Mouse (Mus musculus) erythroblast, embryonic 14.5 days (primary cell): ENCODE data around the gene Dnah6. TPM values are rescaled to one million over a fixed set of nuclear protein-coding genes. Genes with fewer than 3 reads are reported as not detected.

ENCODE experiments used
- H3K27me3 ChIP-seq: 2 replicates; pipeline ENCODE4 v1.6.1; 2012; ENCODE audit warnings: inconsistent platforms; ENCODE audit not compliant: control insufficient read depth
- H3K36me3 ChIP-seq: 2 replicates; pipeline ENCODE4 v1.6.1; 2012; ENCODE audit warnings: mild to moderate bottlenecking, inconsistent platforms; ENCODE audit not compliant: control insufficient read depth
- H3K4me1 ChIP-seq: 2 replicates; pipeline ENCODE4 v1.6.1; 2012; ENCODE audit warnings: inconsistent platforms; ENCODE audit not compliant: control insufficient read depth
- H3K4me3 ChIP-seq: replicated peaks from 2 replicates; pipeline ENCODE3; 2012; ENCODE audit warnings: moderate library complexity, mild to moderate bottlenecking, inconsistent platforms
- H3K9me3 ChIP-seq: 2 replicates; pipeline ENCODE4 v1.6.1; 2012; ENCODE audit warnings: low read length, inconsistent platforms, mixed read lengths; ENCODE audit not compliant: control insufficient read depth
- GATA1 ChIP-seq: IDR thresholded peaks from 2 replicates; pipeline ENCODE4 v1.6.1; 2012; ENCODE audit warnings: low read length, inconsistent platforms, mixed read lengths
- TAL1 ChIP-seq: IDR thresholded peaks from 3 replicates; pipeline ENCODE4 v1.6.1; 2012; ENCODE audit warnings: low read length, inconsistent platforms, mixed read lengths
- polyA plus RNA-seq: library from polyadenylated mRNA; stranded (reverse); fragments of >175 nt; gene quantifications from 2 replicates; pipeline ENCODE4 v1.2.3, GENCODE M21; 2012

Gene Dnah6
- polyA plus RNA-seq, 1 experiment: under 0.01 TPM

GRCm38 (mm10) chr6:73028853-73029252 is 192.6 kb downstream of the Dnah6 start:
- TF ChIP-seq GATA1: no peak
- TF ChIP-seq TAL1: no peak
- H3K4me3 ChIP-seq: no peak overlapping the region

GRCm38 (mm10) chr6:73027881-73028280 is 193.6 kb downstream of the Dnah6 start:
- Histone ChIP-seq H3K36me3 (no peaks in the 10 kb centered on the region), H3K27me3 (no peaks in the 10 kb centered on the region), H3K4me1 (no peaks in the 10 kb centered on the region), H3K9me3 (0 out of 2 replicates have a peak, but pooled peaks cover 3% of the 10 kb centered on the region), H3K4me3 (no peak overlapping the region)
- TF ChIP-seq TAL1: no peak
- no peak for TF ChIP-seq GATA1

More at GRCm38 (mm10) chr6:73028853-73029252, 192.6 kb downstream of the Dnah6 start:
- H3K36me3 ChIP-seq: no peaks in the 10 kb centered on the region
- H3K4me1 ChIP-seq: no peaks in the 10 kb centered on the region
- H3K27me3 ChIP-seq: no peaks in the 10 kb centered on the region
- 0 out of 2 replicates have a peak, but pooled peaks cover 3% of the 10 kb centered on the region for H3K9me3 ChIP-seq

- H3K4me3 ChIP-seq: no peak overlapping the region
- H3K9me3 ChIP-seq: 0 out of 2 replicates have a peak, but pooled peaks cover 3% of the 10 kb centered on the region
- TF ChIP-seq TAL1: no peak
- TF ChIP-seq GATA1: no peak
- H3K4me1 ChIP-seq: no peaks in the 10 kb centered on the region
- no peaks in the 10 kb centered on the region for H3K36me3 ChIP-seq
- H3K27me3 ChIP-seq: no peaks in the 10 kb centered on the region
Measured at GRCm38 (mm10) chr6:73026898-73027297, 194.6 kb downstream of the Dnah6 start.

GRCm38 (mm10) chr6:73020061-73020460 is 201.4 kb downstream of the Dnah6 start:
- no peak for TF ChIP-seq TAL1
- TF ChIP-seq GATA1: no peak
- no peaks in the 10 kb centered on the region for H3K27me3 ChIP-seq
- H3K4me3 ChIP-seq: no peak overlapping the region
- H3K4me1 ChIP-seq: no peaks in the 10 kb centered on the region
- no peaks in the 10 kb centered on the region for H3K9me3 ChIP-seq
- no peaks in the 10 kb centered on the region for H3K36me3 ChIP-seq

- Histone ChIP-seq H3K4me3 (no peak overlapping the region), H3K9me3 (no peaks in the 10 kb centered on the region), H3K36me3 (no peaks in the 10 kb centered on the region), H3K27me3 (no peaks in the 10 kb centered on the region), H3K4me1 (no peaks in the 10 kb centered on the region)
- TF ChIP-seq TAL1: no peak
Measured at GRCm38 (mm10) chr6:73018725-73019280, 202.6 kb downstream of the Dnah6 start.

- H3K36me3 ChIP-seq: no peaks in the 10 kb centered on the region
- no peaks in the 10 kb centered on the region for H3K27me3 ChIP-seq
- H3K4me1 ChIP-seq: no peaks in the 10 kb centered on the region
- TF ChIP-seq TAL1 (no peak), GATA1 (no peak)
- no peaks in the 10 kb centered on the region for H3K9me3 ChIP-seq
- no peak overlapping the region for H3K4me3 ChIP-seq
Measured at GRCm38 (mm10) chr6:73014317-73015160, 206.9 kb downstream of the Dnah6 start.

- Histone ChIP-seq H3K9me3 (no peaks in the 10 kb centered on the region), H3K4me1 (no peaks in the 10 kb centered on the region), H3K27me3 (no peaks in the 10 kb centered on the region), H3K36me3 (no peaks in the 10 kb centered on the region), H3K4me3 (no peak overlapping the region)
- TF ChIP-seq TAL1: no peak
- no peak for TF ChIP-seq GATA1
Measured at GRCm38 (mm10) chr6:73012931-73013330, 208.5 kb downstream of the Dnah6 start.

- Histone ChIP-seq H3K9me3 (no peaks in the 10 kb centered on the region), H3K27me3 (no peaks in the 10 kb centered on the region), H3K4me3 (no peak overlapping the region), H3K4me1 (no peaks in the 10 kb centered on the region), H3K36me3 (no peaks in the 10 kb centered on the region)
- no peak for TF ChIP-seq GATA1
- no peak for TF ChIP-seq TAL1
Measured at GRCm38 (mm10) chr6:73011827-73012226, 209.6 kb downstream of the Dnah6 start.

GRCm38 (mm10) chr6:73010073-73010472 is 211.4 kb downstream of the Dnah6 start:
- H3K9me3 ChIP-seq: no peaks in the 10 kb centered on the region
- no peaks in the 10 kb centered on the region for H3K27me3 ChIP-seq
- H3K4me1 ChIP-seq: no peaks in the 10 kb centered on the region
- H3K36me3 ChIP-seq: no peaks in the 10 kb centered on the region
- TF ChIP-seq GATA1 (no peak), TAL1 (no peak)
- H3K4me3 ChIP-seq: no peak overlapping the region
